Mouse (Mus musculus) embryo, embryonic 11 days (tissue): ENCODE measurements at regions not wholly inside any gene's neighbourhood (a gene's known extent, or its start where the extent isn't known, plus 50 kb on each side); places are given as distances from the start of the nearest gene placed in this dataset.
"Not testable (repeated sequence)": the region's sequence is repeated elsewhere in the genome, so short reads cannot be mapped to it uniquely, and the experiment has no call there.

Source experiments
- DNase-seq: peaks from one replicate; pipeline ENCODE4 v3.0.0-alpha.2; 2015

DNA sequence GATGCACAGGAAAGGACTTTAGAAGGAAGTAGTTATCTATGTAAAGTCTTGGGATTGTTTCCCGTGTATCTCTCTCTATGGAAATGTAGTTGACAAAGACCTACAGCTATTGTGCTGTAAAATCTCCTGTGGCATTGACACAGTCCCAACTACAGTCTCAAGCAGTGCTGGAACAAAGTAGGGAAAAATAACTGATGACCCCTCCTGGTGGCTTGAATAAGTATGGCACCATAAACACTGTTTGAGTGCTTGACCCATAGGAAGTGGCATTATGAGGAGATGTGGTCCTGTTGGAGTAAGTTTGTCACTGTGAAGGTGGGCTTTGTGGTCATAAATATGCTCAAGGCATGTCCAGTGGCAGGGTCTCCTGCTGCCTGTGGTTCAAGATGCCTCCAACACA, 928.4 kb upstream of the Mms22l start:
- DNase-seq = peak; percentile 5

- DNase-seq = no peak
These were observed 923.2 kb upstream of the Mms22l start for GRCm38 (mm10) chr4:23573013-23573412.

DNA sequence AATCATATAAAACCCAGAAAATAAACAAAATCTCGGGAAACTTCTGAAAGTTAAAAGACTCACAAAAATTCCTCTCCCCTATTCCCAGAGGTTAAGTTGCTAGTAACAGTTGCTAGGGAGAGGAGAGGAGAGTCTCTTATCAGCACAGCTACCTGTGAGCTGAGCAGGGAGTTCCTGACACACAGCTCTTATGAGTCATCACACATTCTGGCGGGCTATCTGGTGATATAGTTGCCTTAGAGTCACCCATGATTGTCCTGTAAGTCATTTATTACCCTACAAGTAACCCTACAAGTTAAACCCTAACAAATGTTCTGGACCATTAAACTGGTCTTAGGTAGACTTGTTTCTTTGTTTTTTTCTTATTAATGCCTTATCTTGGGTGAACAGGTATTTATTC, 908.8 kb upstream of the Mms22l start:
- DNase-seq = no peak

- DNase-seq = peak; percentile 26
These were observed 905.4 kb upstream of the Mms22l start for GRCm38 (mm10) chr4:23590883-23591282.

DNA sequence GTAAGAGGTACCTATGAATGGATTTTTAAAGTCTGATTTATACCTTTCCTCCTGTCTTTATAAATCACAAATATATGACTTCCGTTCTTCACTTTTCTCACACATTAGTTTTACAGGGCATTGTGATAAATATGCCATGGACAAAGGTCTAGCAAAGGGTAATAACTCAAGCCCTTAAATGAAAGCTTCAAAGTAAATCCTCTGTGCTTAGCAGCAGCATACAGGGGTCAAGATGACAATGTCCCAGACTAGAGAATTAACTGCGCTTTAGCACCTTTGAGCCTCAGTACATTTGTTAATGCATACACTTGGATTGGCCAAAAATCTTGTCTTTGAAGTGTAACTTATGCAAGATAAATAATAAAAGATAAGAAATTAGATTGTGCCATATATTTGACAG, 904.7 kb upstream of the Mms22l start:
- no peak for DNase-seq

GRCm38 (mm10) chr4:23600070-23600469, 896.2 kb upstream of the Mms22l start:
- no peak for DNase-seq

GRCm38 (mm10) chr4:23601426-23602293, 894.6 kb upstream of the Mms22l start:
- peak; percentile 46 for DNase-seq

DNA sequence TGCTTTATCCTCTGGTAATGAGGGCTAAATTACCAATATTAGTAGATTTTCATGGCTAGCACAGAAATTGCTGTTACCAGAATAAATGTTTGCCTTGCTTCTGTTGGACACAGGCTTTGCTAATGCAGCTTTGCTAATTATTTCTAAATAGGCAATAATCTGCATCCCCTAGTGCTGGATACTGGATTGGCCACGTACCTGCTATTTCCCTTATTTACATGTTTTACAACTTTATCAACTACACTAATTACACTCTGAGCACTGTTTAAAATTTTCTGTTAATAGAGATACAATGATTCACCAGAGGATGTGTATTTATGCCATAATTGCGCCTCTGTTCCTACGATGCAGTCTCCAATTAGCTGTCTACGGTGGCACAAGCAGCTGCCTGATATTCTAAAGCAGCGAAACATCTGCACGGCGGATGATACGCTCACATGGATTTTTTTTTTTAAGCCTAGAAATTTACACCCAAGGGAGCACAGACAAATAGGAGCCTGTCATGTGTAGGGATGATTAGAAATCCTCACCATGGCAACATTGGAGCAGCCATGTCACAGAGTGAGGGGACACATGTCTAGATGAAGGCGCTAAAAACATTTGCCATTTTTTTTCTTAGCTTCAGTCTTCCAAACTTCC, 893.8 kb upstream of the Mms22l start:
- peak; percentile 43 for DNase-seq

- no peak for DNase-seq
These were observed 888.9 kb upstream of the Mms22l start for GRCm38 (mm10) chr4:23607348-23607747.

DNA sequence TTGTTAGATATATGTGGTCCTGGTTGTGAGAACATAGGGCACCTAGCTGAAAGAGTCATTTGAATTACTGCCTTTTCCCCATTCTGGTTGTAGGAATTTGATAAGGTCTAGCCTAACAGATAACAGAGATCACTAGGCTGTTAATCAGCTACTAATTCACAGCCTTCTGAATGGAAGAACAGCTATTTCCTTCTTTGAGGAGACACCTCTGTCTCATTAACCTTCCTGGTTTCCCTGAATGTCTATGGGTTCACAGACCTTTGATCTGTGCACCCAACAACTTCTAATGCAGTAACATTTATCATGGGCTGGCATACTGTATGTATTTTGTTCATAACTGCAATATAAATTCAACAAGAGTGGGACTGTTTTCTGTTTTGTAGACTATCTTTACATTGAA, 875.0 kb upstream of the Mms22l start:
- no peak for DNase-seq

DNA sequence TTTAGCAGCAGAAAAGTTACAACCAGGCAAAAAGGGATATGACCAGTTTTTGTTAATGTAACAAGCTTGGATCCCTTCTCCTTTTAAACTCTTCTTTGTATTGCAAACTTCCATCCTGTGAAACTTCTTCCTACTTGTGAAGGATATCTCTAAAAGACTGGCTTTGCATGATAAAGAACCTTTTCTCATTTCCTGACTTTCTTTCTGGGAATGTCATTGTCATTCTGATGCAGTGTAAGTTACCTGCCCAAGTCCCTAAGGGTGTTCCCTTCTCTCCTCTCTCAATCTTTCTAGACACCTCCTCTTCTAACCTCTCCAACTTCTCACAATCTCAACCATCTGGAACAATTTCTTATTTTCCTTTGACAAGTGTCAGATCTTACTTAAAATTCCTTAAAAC, 874.0 kb upstream of the Mms22l start:
- DNase-seq = no peak

GRCm38 (mm10) chr4:23636231-23636928, 859.9 kb upstream of the Mms22l start:
- DNase-seq = peak; percentile 20

GRCm38 (mm10) chr4:23636929-23637235, 859.4 kb upstream of the Mms22l start:
- no peak for DNase-seq

DNA sequence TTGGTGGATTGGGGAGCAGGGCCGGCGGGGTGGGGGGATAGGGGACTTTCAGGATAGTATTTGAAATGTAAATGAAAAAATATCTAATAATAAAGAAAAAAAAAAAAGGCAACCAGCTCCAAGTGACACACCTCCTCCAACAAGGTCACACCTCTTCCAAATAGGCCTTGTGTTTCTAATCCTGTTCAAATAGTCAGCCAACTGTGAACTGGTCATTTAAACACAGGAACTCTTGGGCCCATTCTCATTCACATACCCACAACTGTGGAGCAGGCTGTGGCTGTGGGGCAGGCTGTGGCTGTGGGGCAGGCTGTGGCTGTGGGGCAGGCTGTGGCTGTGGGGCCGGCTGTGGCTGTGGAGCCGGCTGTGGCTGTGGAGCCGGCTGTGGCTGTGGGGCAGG, 839.6 kb upstream of the Mms22l start:
- DNase-seq = not testable (repeated sequence)

- DNase-seq = no peak
These were observed 827.4 kb upstream of the Mms22l start for GRCm38 (mm10) chr4:23668896-23669295.

GRCm38 (mm10) chr4:23703626-23704025, 792.6 kb upstream of the Mms22l start:
- no peak for DNase-seq

GRCm38 (mm10) chr4:23710716-23711115, 785.5 kb upstream of the Mms22l start:
- DNase-seq = no peak

- DNase-seq = no peak
These were observed 782.4 kb upstream of the Mms22l start for GRCm38 (mm10) chr4:23713781-23714415.

DNA sequence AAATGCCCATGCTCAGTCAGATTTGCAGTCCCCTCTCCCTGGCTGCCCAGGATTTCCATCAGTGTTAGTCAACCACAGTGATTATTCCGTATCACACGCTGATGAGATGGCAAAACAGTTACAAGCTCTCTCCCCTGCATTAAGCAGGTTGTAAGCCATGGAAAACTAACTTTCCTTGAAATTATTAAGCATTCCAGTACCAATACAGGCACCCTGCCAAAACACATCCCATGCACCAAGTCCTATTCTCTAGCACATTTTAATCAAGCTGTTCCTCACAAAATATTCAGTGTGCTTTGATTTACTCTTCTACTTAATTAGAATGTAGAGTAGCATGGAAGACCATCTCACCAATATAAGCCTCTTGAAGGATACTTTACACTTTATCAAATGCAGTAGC, 768.4 kb upstream of the Mms22l start:
- no peak for DNase-seq

DNA sequence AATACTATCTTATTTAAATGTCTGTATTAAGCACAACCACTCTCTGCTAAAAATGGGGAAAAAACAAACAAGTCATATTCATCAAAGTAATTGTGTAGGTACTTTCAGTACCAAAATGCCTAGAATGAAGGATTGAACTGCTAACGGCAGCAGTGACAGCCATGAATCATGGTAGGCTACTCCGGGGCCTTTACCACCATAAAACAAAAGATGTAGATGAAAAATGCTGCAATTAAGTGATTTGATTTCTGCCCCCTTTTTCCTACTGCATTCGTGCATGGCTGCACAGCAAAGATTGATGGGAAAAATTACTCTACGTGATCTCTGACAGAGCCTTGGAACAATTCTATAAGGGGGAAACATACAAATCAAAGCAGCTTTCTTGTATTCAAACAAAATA, 763.8 kb upstream of the Mms22l start:
- DNase-seq = no peak

DNA sequence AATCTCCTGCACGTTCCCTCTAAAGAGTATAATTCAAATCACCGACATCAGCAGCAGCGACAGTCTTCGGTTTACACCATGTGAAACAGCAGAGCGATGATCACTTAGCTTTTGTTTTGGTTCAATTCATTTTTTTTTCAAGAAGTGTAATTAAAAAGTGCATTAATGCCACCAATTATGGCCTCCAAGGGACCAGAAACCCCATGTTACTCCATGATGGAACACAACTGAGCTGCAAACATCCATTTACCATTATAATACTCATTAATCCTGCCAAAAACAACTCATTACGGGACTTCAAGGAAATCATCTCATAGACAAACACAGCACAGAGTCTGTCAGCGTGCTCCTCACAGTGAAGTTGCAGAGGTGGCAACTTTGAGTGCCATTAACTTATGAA, 752.2 kb upstream of the Mms22l start:
- DNase-seq = no peak

DNA sequence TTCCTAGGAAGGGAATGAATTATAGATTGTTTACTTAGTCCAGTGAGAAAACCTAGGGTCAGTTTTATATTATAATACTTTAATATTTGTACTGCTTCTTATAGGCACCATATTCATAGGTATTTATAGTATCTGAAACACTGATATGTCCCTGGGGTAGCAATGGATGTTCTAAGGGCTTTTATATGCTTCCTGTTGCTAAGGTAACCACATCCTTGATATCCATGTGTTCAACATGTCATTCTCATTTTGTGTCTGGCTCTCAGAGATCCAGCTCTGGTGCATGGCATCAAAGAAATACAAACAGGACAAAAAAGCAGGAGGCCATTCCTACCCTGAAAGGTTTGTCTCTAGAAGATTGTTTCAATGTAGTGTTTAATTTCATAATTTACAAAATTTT, 738.2 kb upstream of the Mms22l start:
- no peak for DNase-seq

- DNase-seq = peak; percentile 76
These were observed 708.6 kb upstream of the Mms22l start for GRCm38 (mm10) chr4:23787417-23788204.
